Comparison of ENCODE assay signal across 11 mouse cellular contexts in the genomic region with DNA sequence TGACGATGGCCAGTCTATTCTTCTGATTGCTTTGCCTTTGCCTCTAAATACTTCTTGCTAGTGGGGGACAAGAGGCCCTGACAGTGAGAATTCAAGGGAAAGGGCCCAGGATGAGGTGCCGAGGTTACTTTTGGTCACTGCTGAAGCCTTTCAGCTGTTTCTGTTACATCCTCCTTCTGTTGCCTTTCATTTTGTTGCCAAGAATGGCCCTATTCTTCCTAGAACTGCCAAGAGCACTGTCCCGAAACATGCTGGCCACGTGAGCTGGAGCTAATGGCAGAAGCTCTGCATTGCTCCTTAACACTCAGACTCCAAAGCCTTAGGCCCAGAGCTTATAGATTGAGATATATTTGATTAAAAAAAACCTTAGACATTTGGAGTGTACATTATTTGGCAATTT.
A peak's percentile ranks its signal among the peaks of the same experiment; 100 is the strongest.
DNase-seq lines count a peak whose midpoint lies in the region.
"Had no signal": no experiment of that assay in that cellular context is flagged by ENCODE, and none has a peak within 500 bp of the region (broad histone marks: within the 10 kb centered on the region; RNA-seq: fewer than 3 reads in every experiment).

No protein-coding gene starts in this region.

- DNase-seq in heart, adult 9 months (ENCODE audit: low spot score in 2 of 2): peak; percentile 31 to 34
- no peak for DNase-seq in heart, postnatal 4 days
- DNase-seq in left cerebral cortex, postnatal 4 days: peak; percentile 25
- DNase-seq in left cerebral cortex, postnatal 25 days (ENCODE audit: low spot score in 2 of 2): no peak
- peak; percentile 9 to 27 for DNase-seq in cerebellum, postnatal 25 days
- DNase-seq in lung, postnatal 14 days: peak; percentile 2
- no peak for DNase-seq in thymus, postnatal 0 days (ENCODE audit: low spot score)
- DNase-seq: adrenal gland, postnatal 36 days; embryo, embryonic 11 days; kidney, postnatal 4 days; thymus, postnatal 4 days had no signal

- intact Hi-C loops in left cerebral cortex, postnatal 4 days (cut with DNase I): no loop called here
- intact Hi-C loops in left cerebral cortex, postnatal 25 days (cut with DNase I): no loop called here

Comparison
In these comparisons a context has a peak if more than half of its experiments do, and no peak if none do; other contexts are left out.
1. DNase-seq: peak in heart, adult 9 months (2 of 2), left cerebral cortex, postnatal 4 days (single experiment), cerebellum, postnatal 25 days (2 of 2) and lung, postnatal 14 days (single experiment); none in heart, postnatal 4 days (single experiment), left cerebral cortex, postnatal 25 days (0 of 2) and thymus, postnatal 0 days (single experiment).